Mouse (Mus musculus): Measurements from ENCODE around the gene Gm10334. TPM values are rescaled to one million over a fixed set of nuclear protein-coding genes. Genes with fewer than 3 reads are reported as not detected.
"Not testable (repeated sequence)": the region's sequence is repeated elsewhere in the genome, so short reads cannot be mapped to it uniquely, and the experiment has no call there.

The Gm10334 gene
- total RNA-seq (2021), result not detected
- long read RNA-seq, experiment 1, result 0 reads
- long read RNA-seq, experiment 2, partial matches to known transcripts, result 1 of 1 reads
- long read RNA-seq, experiment 2, other reads (novel, unspliced or antisense), result 0 of 1 reads

DNA sequence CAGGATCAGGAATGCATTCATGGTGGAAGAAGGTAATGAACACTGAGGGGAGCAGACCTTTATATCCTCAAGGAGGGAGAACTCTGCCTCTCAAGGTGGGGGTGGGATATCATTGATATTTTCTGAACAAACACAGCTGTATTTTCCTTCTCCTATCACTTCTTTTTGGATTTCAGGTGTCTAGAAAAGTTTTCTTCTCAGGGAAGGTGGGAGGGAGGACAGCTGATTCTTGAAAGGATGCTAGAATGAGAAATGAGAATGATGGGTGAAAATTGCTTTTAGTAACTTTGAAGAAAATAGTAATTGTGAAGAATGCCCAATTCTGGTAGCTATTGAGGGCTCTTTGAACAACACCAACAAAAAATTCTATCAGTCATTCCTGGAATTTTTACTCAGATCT, at the start of gene Gm10334:
TSS of gene Gm10334 (minus strand) at position 101 of the 400 bp plus-strand sequence.
- DNase-seq, result not testable (repeated sequence)

DNA sequence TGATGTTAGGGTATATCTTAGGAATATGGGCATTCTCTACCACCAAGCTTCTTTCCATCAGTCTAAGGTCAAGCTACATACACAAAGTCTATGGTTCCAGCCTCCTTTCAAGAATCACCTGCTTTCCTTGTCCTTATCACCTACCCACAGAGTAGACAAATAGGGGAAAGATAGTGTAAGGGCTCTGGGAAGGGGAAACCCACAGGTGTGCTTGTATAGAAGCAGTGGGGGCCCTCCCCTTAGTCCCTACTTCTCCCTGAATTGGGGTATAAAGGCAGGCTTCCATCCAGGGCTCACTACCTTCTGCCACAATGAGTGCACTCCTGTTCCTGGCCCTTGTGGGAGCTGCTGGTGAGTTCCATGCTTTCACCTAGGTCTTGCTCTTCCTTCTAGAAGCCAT, 12.7 kb upstream of the Gm10334 start, which contains the start of gene Prss1:
TSS of gene Prss1 (plus strand) at position 301 of the 400 bp plus-strand sequence.
- not testable (repeated sequence) for DNase-seq

DNA sequence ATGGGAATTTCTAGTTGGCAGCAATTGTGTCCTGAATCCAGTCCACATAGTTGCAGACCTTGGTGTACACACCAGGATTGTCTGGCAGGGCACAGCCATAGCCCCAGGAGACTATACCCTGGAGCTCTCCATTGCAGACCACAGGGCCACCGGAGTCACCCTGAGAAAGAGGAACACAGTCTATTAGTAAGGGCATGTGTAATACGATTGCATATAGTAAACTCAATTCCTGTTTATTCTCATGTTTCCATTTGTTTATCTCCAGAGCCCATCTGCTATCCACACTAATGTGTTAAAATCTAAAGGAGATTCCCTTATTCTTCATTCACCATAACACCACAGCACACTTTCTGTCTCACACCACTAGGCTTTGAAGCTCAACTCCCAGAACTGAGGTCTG, 3.7 kb downstream of the Gm10334 start:
- DNase-seq, result not testable (repeated sequence)

Other genes with a start within 250 kb of the Gm10334 start
- gene Try4, start 143.9 kb downstream of the Gm10334 start, total RNA-seq (2021), result not detected
- not detected for gene Try5, start 129.3 kb downstream of the Gm10334 start, total RNA-seq (2021)
- gene Try10, start 92.0 kb downstream of the Gm10334 start, total RNA-seq (2021), result not detected
- not detected for gene Prss3, start 68.5 kb downstream of the Gm10334 start, total RNA-seq (2021)
- gene Gm5771, start 53.8 kb downstream of the Gm10334 start, total RNA-seq (2021), result not detected
- not detected for gene Prss1, start 12.8 kb upstream of the Gm10334 start, total RNA-seq (2021)
- gene Prss2, start 75.6 kb upstream of the Gm10334 start, total RNA-seq (2021), result not detected
- gene Ephb6, start 159.3 kb upstream of the Gm10334 start, total RNA-seq (2021), result 10 to 100 TPM in 1 of 2 experiments, 1 to 10 TPM in 1; 4.4 to 19.0 TPM
- gene Trpv6, start 190.3 kb upstream of the Gm10334 start, total RNA-seq (2021), result not detected
- under 1 TPM in 1 of 2 experiments, not detected in 1; 0.10 TPM for gene Trpv5, start 234.6 kb upstream of the Gm10334 start, total RNA-seq (2021)
- gene Llcfc1, start 238.3 kb upstream of the Gm10334 start, total RNA-seq (2021), result not detected

Measured in adrenal gland, postnatal 36 days (tissue).